Comparison of ENCODE assay signal across 26 mouse cellular contexts in the genomic region with DNA sequence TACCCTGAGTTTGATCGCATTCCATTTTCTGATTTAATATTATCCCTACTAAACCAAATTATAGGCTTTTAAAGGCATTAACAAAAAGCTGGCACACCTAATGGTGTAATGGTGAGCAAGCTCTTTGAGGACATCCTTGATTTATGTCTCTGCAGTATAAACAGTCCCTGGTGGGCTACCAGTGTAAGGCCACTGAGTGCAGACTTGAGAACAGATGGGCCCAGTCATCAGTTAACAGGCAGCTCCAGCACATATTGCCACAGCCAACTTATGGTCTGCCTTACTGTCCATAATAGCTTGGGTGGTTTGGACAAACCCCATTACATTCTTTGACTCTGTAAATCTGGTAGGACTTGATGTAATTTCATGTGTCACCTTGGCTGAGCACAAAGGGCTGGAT.
DNase-seq lines count a peak whose midpoint lies in the region; ATAC-seq lines count a peak whose summit lies in the region.
"Had no signal": no experiment of that assay in that cellular context is flagged by ENCODE, and none has a peak within 500 bp of the region (broad histone marks: within the 10 kb centered on the region; RNA-seq: fewer than 3 reads in every experiment).

No protein-coding gene starts in this region.

- no peaks in the 10 kb centered on the region for H3K4me1 ChIP-seq in kidney, embryonic 14.5 days (ENCODE audit: control insufficient read depth, insufficient read depth, low read length)
- 0 out of 2 replicates have a peak, but pooled peaks cover 3% of the 10 kb centered on the region for H3K4me1 ChIP-seq in neural tube, embryonic 13.5 days (replicated peaks)
- H3K4me1 ChIP-seq in forebrain, embryonic 14.5 days (ENCODE audit: control insufficient read depth, insufficient read depth, low read length), result no peaks in the 10 kb centered on the region
- H3K4me1 ChIP-seq: forebrain, embryonic 12.5 days; lung, embryonic 15.5 days; midbrain, embryonic 12.5 days; stomach, embryonic 15.5 days had no signal

- no peak overlapping the region for H3K4me2 ChIP-seq in kidney, embryonic 14.5 days (replicated peaks; ENCODE audit: low read depth, low read length)
- H3K4me2 ChIP-seq in neural tube, embryonic 13.5 days, result no peak overlapping the region
- H3K4me2 ChIP-seq in forebrain, embryonic 14.5 days (ENCODE audit: low read length), result no peak overlapping the region
- H3K4me2 ChIP-seq: forebrain, embryonic 12.5 days; heart, embryonic 11.5 days; hindbrain, embryonic 14.5 days; lung, embryonic 15.5 days; midbrain, embryonic 12.5 days; stomach, embryonic 15.5 days had no signal

- peak; percentile 2 to 7 for DNase-seq in cerebellum, postnatal 14 days
- DNase-seq in cerebellum, postnatal 36 days, result no peak
- no peak for DNase-seq in kidney, postnatal 10 days
- no peak for DNase-seq in neural tube, embryonic 10.5 days (ENCODE audit: extremely low spot score, low spot score)
- DNase-seq in forebrain, embryonic 14.5 days (ENCODE audit: low spot score), result no peak
- DNase-seq in retina, embryonic 14.5 days (ENCODE audit: low spot score), result no peak
- DNase-seq: adrenal gland, postnatal 25 days; cerebellum, adult 18-20 months; gastrocnemius, postnatal 14 days; heart, postnatal 36 days; kidney, adult 18-20 months; kidney, postnatal 14 days; liver; retina, postnatal 1 day; right cerebral cortex, postnatal 14 days had no signal

- H3K4me3 ChIP-seq in kidney, embryonic 14.5 days (ENCODE audit: low read length), result no peak overlapping the region
- no peak overlapping the region for H3K4me3 ChIP-seq in neural tube, embryonic 13.5 days
- no peak overlapping the region for H3K4me3 ChIP-seq in forebrain, embryonic 14.5 days (ENCODE audit: low read depth, low read length)
- H3K4me3 ChIP-seq: erythroblast, embryonic 14.5 days; forebrain, embryonic 12.5 days; lung, embryonic 15.5 days; midbrain, embryonic 12.5 days; stomach, embryonic 15.5 days had no signal

- no peaks in the 10 kb centered on the region for H3K9me3 ChIP-seq in kidney, embryonic 14.5 days (ENCODE audit: control insufficient read depth, low read length)
- no peaks in the 10 kb centered on the region for H3K9me3 ChIP-seq in neural tube, embryonic 13.5 days
- no peaks in the 10 kb centered on the region for H3K9me3 ChIP-seq in forebrain, embryonic 14.5 days (replicated peaks; ENCODE audit: control insufficient read depth, low read length)
- H3K9me3 ChIP-seq: forebrain, embryonic 12.5 days; G1E; lung, embryonic 15.5 days; midbrain, embryonic 12.5 days; stomach, embryonic 15.5 days had no signal

- peak; percentile 71; the same call in 1 of the 2 replicates for ATAC-seq in kidney, embryonic 14.5 days (ENCODE audit: low FRiP score, low TSS enrichment)
- peak; percentile 85 for ATAC-seq in neural tube, embryonic 13.5 days (ENCODE audit: low read depth)
- ATAC-seq in forebrain, embryonic 14.5 days, result no peak

- no peaks in the 10 kb centered on the region for H3K27me3 ChIP-seq in kidney, embryonic 14.5 days (ENCODE audit: control insufficient read depth, insufficient read depth, low read length)
- H3K27me3 ChIP-seq in neural tube, embryonic 13.5 days, result no peaks in the 10 kb centered on the region
- H3K27me3 ChIP-seq in forebrain, embryonic 14.5 days (replicated peaks; ENCODE audit: control insufficient read depth, insufficient read depth, low read length), result no peaks in the 10 kb centered on the region
- H3K27me3 ChIP-seq: forebrain, embryonic 12.5 days; lung, embryonic 15.5 days; midbrain, embryonic 12.5 days; stomach, embryonic 15.5 days had no signal

- no peaks in the 10 kb centered on the region for H3K36me3 ChIP-seq in kidney, embryonic 14.5 days (ENCODE audit: control insufficient read depth, insufficient read depth, low read length)
- H3K36me3 ChIP-seq in neural tube, embryonic 13.5 days, result no peaks in the 10 kb centered on the region
- H3K36me3 ChIP-seq in forebrain, embryonic 14.5 days (ENCODE audit: control insufficient read depth, insufficient read depth, low read length), result no peaks in the 10 kb centered on the region
- H3K36me3 ChIP-seq: forebrain, embryonic 12.5 days; G1E; lung, embryonic 15.5 days; midbrain, embryonic 12.5 days; stomach, embryonic 15.5 days had no signal

- H3K9ac ChIP-seq in kidney, embryonic 14.5 days (ENCODE audit: low read depth, low read length), result no peak overlapping the region
- H3K9ac ChIP-seq in neural tube, embryonic 13.5 days, result no peak overlapping the region
- no peak overlapping the region for H3K9ac ChIP-seq in forebrain, embryonic 14.5 days (ENCODE audit: low read length)
- H3K9ac ChIP-seq: forebrain, embryonic 12.5 days; hindbrain, embryonic 14.5 days; liver, embryonic 14.5 days; lung, embryonic 15.5 days; midbrain, embryonic 12.5 days; stomach, embryonic 15.5 days had no signal

- WGBS in kidney, embryonic 14.5 days, result 92% methylated on average over 1 of the region's 1 CpGs
- WGBS in neural tube, embryonic 13.5 days, result 67% methylated on average over 1 of the region's 1 CpGs
- WGBS in forebrain, embryonic 14.5 days, result 98% methylated on average over 1 of the region's 1 CpGs

- H3K27ac ChIP-seq in kidney, embryonic 14.5 days (ENCODE audit: low read depth, low read length), result no peak overlapping the region
- no peak overlapping the region for H3K27ac ChIP-seq in neural tube, embryonic 13.5 days (replicated peaks)
- no peak overlapping the region for H3K27ac ChIP-seq in forebrain, embryonic 14.5 days (ENCODE audit: low read depth, low read length)
- H3K27ac ChIP-seq: forebrain, embryonic 12.5 days; hindbrain, embryonic 14.5 days; liver, embryonic 14.5 days; lung, embryonic 15.5 days; midbrain, embryonic 12.5 days; stomach, embryonic 15.5 days had no signal

Comparison
In these comparisons a context has a peak if more than half of its experiments do, and no peak if none do; other contexts are left out.
1. DNase-seq: peak in cerebellum, postnatal 14 days (2 of 2); none in cerebellum, postnatal 36 days (0 of 2), kidney, postnatal 10 days (single experiment), neural tube, embryonic 10.5 days (single experiment), forebrain, embryonic 14.5 days (single experiment) and retina, embryonic 14.5 days (single experiment).